Mouse (Mus musculus) small intestine, adult 2 months (tissue): ENCODE measurements around the gene Stx3. TPM values are rescaled to one million over a fixed set of nuclear protein-coding genes. Genes with fewer than 3 reads are reported as not detected.
A peak's percentile ranks its signal among the peaks of the same experiment; 100 is the strongest.

Source experiments
- H3K27ac ChIP-seq: fragments of 200-500 bp; 2 replicates; pipeline ENCODE4 v1.5.1; 2012; ENCODE audit warnings: low read depth, low read length, control low read depth, inconsistent platforms; ENCODE audit not compliant: insufficient read depth
- H3K27me3 ChIP-seq: fragments of 200-500 bp; 2 replicates; pipeline ENCODE4 v1.6.1; 2012; ENCODE audit warnings: mild to moderate bottlenecking, moderate library complexity, low read length, inconsistent platforms; ENCODE audit not compliant: control insufficient read depth, insufficient read depth
- H3K36me3 ChIP-seq: fragments of 200-500 bp; 2 replicates; pipeline ENCODE4 v1.6.1; 2012; ENCODE audit warnings: mild to moderate bottlenecking, low read length, control low read depth, inconsistent platforms; ENCODE audit not compliant: control insufficient read depth, insufficient read depth
- H3K4me1 ChIP-seq: fragments of 200-500 bp; 2 replicates; pipeline ENCODE4 v1.6.1; 2012; ENCODE audit warnings: low read length, inconsistent platforms, mixed read lengths; ENCODE audit not compliant: control insufficient read depth, insufficient read depth, insufficient read length
- H3K4me3 ChIP-seq: fragments of 200-500 bp; 2 replicates; pipeline ENCODE4 v1.5.1; 2012; ENCODE audit warnings: low read depth, mild to moderate bottlenecking, control low read depth, inconsistent platforms, low read length, moderate library complexity
- CTCF ChIP-seq: fragments of 200-500 bp; IDR thresholded peaks from 2 replicates; pipeline ENCODE4 v1.5.1; 2012; ENCODE audit warnings: low read depth, mild to moderate bottlenecking, control low read depth, inconsistent platforms, low read length, moderate library complexity, mixed read lengths; ENCODE audit not compliant: insufficient replicate concordance, insufficient read length; ENCODE audit errors: extremely low read depth
- POLR2A ChIP-seq: fragments of 200-500 bp; IDR thresholded peaks from 2 replicates; pipeline ENCODE4 v1.6.1; 2012; ENCODE audit warnings: low read depth, mild to moderate bottlenecking, control low read depth, inconsistent platforms, low read length, moderate library complexity
- WGBS: fragments of 180-500 bp; shearing (Covaris S2); methylation state at CpG from one replicate; pipeline ENCODE4 v1.1.7; 2018; 5-methylcytosine and 5-hydroxymethylcytosine counted together
- polyA plus RNA-seq: library from polyadenylated mRNA; depleted of rRNA; stranded (reverse); fragments of >200 nt; gene quantifications from 2 replicates; pipeline ENCODE4 v1.2.3, GENCODE M21; 2012

The Stx3 gene
- polyA plus RNA-seq, 1 experiment: 38.0 TPM

- H3K27me3 ChIP-seq: no peaks in the 10 kb centered on the region
- H3K27ac ChIP-seq: no peak overlapping the region
- TF ChIP-seq CTCF (no peak), POLR2A (no peak)
- peaks cover 6% of the 10 kb centered on the region; the same call in 1 of the 2 replicates for H3K4me1 ChIP-seq
- WGBS: 77% methylated on average over 2 of the region's 2 CpGs
- H3K36me3 ChIP-seq: 0 out of 2 replicates have a peak, but pooled peaks cover 4% of the 10 kb centered on the region
- H3K4me3 ChIP-seq: no peak overlapping the region
These were observed 10.8 kb downstream of the Stx3 start for GRCm38 (mm10) chr19:11808452-11808851.

- Histone ChIP-seq H3K36me3 (peaks cover 10% of the 10 kb centered on the region; the same call in 1 of the 2 replicates), H3K27ac (no peak overlapping the region)
- TF ChIP-seq POLR2A: no peak
- no peak for TF ChIP-seq CTCF
These were observed 11.4 kb downstream of the Stx3 start for GRCm38 (mm10) chr19:11807822-11808221.

GRCm38 (mm10) chr19:11807251-11807650, 12.0 kb downstream of the Stx3 start:
- 54% methylated on average over 2 of the region's 2 CpGs for WGBS
- peaks cover 3% of the 10 kb centered on the region; the same call in 1 of the 2 replicates for H3K4me1 ChIP-seq
- H3K27ac ChIP-seq: no peak overlapping the region
- no peak overlapping the region for H3K4me3 ChIP-seq
- H3K27me3 ChIP-seq: no peaks in the 10 kb centered on the region
- TF ChIP-seq POLR2A: no peak
- TF ChIP-seq CTCF: no peak
- H3K36me3 ChIP-seq: peaks cover 13% of the 10 kb centered on the region

More at GRCm38 (mm10) chr19:11807822-11808221, 11.4 kb downstream of the Stx3 start:
- no peaks in the 10 kb centered on the region for H3K27me3 ChIP-seq
- H3K4me3 ChIP-seq: no peak overlapping the region
- WGBS: 76% methylated on average over 6 of the region's 6 CpGs
- H3K4me1 ChIP-seq: peaks cover 3% of the 10 kb centered on the region; the same call in 1 of the 2 replicates

- Histone ChIP-seq H3K36me3 (peaks cover 14% of the 10 kb centered on the region), H3K4me1 (no peaks in the 10 kb centered on the region), H3K27me3 (no peaks in the 10 kb centered on the region), H3K4me3 (no peak overlapping the region), H3K27ac (no peak overlapping the region)
- TF ChIP-seq CTCF (no peak), POLR2A (no peak)
- 63% methylated on average over 1 of the region's 1 CpGs for WGBS
These were observed 14.8 kb downstream of the Stx3 start for GRCm38 (mm10) chr19:11804423-11804822.

GRCm38 (mm10) chr19:11800531-11801315, 18.5 kb downstream of the Stx3 start:
- no peaks in the 10 kb centered on the region for H3K27me3 ChIP-seq
- no peak overlapping the region for H3K4me3 ChIP-seq
- no peaks in the 10 kb centered on the region for H3K4me1 ChIP-seq
- H3K27ac ChIP-seq: no peak overlapping the region
- WGBS: 66% methylated on average over 8 of the region's 8 CpGs
- peaks cover 14% of the 10 kb centered on the region for H3K36me3 ChIP-seq
- TF ChIP-seq POLR2A: no peak
- TF ChIP-seq CTCF: no peak

GRCm38 (mm10) chr19:11794447-11794846, 24.8 kb downstream of the Stx3 start:
- 34% methylated on average over 6 of the region's 6 CpGs for WGBS
- no peak; the same call in 1 of the 2 replicates for TF ChIP-seq POLR2A
- TF ChIP-seq CTCF: no peak
- Histone ChIP-seq H3K27ac (peak overlapping the region; percentile 53), H3K36me3 (peaks cover 11% of the 10 kb centered on the region), H3K27me3 (no peaks in the 10 kb centered on the region), H3K4me3 (no peak overlapping the region), H3K4me1 (peaks cover 12% of the 10 kb centered on the region; the same call in 1 of the 2 replicates)

- H3K27ac ChIP-seq: peak overlapping the region; percentile 53; the same call in 1 of the 2 replicates
- H3K4me1 ChIP-seq: peaks cover 12% of the 10 kb centered on the region; the same call in 1 of the 2 replicates
- no peaks in the 10 kb centered on the region for H3K27me3 ChIP-seq
- H3K4me3 ChIP-seq: no peak overlapping the region
- TF ChIP-seq POLR2A (no peak), CTCF (no peak)
- H3K36me3 ChIP-seq: peaks cover 17% of the 10 kb centered on the region
- 26% methylated on average over 2 of the region's 2 CpGs for WGBS
These were observed 25.4 kb downstream of the Stx3 start for GRCm38 (mm10) chr19:11793741-11794359.
